Comparison of ENCODE assay signal across 19 mouse cellular contexts in genomic region chr3:146378753-146379152, GRCm38 (mm10). TPM values are rescaled to one million over a fixed set of nuclear protein-coding genes. Genes with fewer than 3 reads are reported as not detected.
A peak's percentile ranks its signal among the peaks of the same experiment; 100 is the strongest.
DNase-seq lines count a peak whose midpoint lies in the region; ATAC-seq lines count a peak whose summit lies in the region.
"Had no signal": no experiment of that assay in that cellular context is flagged by ENCODE, and none has a peak within 500 bp of the region (broad histone marks: within the 10 kb centered on the region; RNA-seq: fewer than 3 reads in every experiment).

No protein-coding gene starts in this region.

- H3K27ac ChIP-seq in kidney, embryonic 14.5 days (ENCODE audit: low read depth, low read length): no peak overlapping the region
- H3K27ac ChIP-seq in liver, embryonic 13.5 days: peak overlapping the region; percentile 94
- no peak overlapping the region for H3K27ac ChIP-seq in liver, embryonic 11.5 days (ENCODE audit: low read depth, low read length)
- H3K27ac ChIP-seq in liver, embryonic 16.5 days (ENCODE audit: low read length): peak overlapping the region; percentile 93
- H3K27ac ChIP-seq: embryonic facial prominence, embryonic 15.5 days; hindbrain, embryonic 14.5 days had no signal

- no peak for ATAC-seq in kidney, embryonic 14.5 days (ENCODE audit: low FRiP score, low TSS enrichment)
- ATAC-seq in liver, embryonic 13.5 days (ENCODE audit: low read depth): no peak
- ATAC-seq in liver, embryonic 11.5 days (replicated peaks; ENCODE audit: low FRiP score): no peak
- ATAC-seq in liver, embryonic 16.5 days (ENCODE audit: low read depth): no peak
- ATAC-seq: forebrain, embryonic 16.5 days had no signal

- H3K27me3 ChIP-seq in kidney, embryonic 14.5 days (ENCODE audit: control insufficient read depth, insufficient read depth, low read length): no peaks in the 10 kb centered on the region
- H3K27me3 ChIP-seq in liver, embryonic 13.5 days: no peaks in the 10 kb centered on the region
- no peaks in the 10 kb centered on the region for H3K27me3 ChIP-seq in liver, embryonic 11.5 days (replicated peaks; ENCODE audit: control insufficient read depth, insufficient read depth, low read length)
- H3K27me3 ChIP-seq in liver, embryonic 16.5 days (ENCODE audit: control insufficient read depth, insufficient read depth, low read depth, low read length): no peaks in the 10 kb centered on the region
- H3K27me3 ChIP-seq: embryonic facial prominence, embryonic 15.5 days had no signal

- intact Hi-C loops in heart, postnatal 36 days (cut with DNase I): no loop called here

- H3K4me2 ChIP-seq in kidney, embryonic 14.5 days (replicated peaks; ENCODE audit: low read depth, low read length): no peak overlapping the region
- H3K4me2 ChIP-seq in liver, embryonic 13.5 days: no peak overlapping the region
- H3K4me2 ChIP-seq in liver, embryonic 11.5 days: no peak overlapping the region
- no peak overlapping the region for H3K4me2 ChIP-seq in liver, embryonic 16.5 days (ENCODE audit: low read depth, low read length)
- H3K4me2 ChIP-seq: embryonic facial prominence, embryonic 15.5 days; hindbrain, embryonic 14.5 days had no signal

- 0 out of 2 replicates have a peak, but pooled peaks cover 4% of the 10 kb centered on the region for H3K4me1 ChIP-seq in kidney, embryonic 14.5 days (ENCODE audit: control insufficient read depth, insufficient read depth, low read length)
- peaks cover 78% of the 10 kb centered on the region for H3K4me1 ChIP-seq in liver, embryonic 13.5 days (replicated peaks)
- peaks cover 29% of the 10 kb centered on the region for H3K4me1 ChIP-seq in liver, embryonic 11.5 days (replicated peaks; ENCODE audit: control insufficient read depth, insufficient read depth, low read length)
- H3K4me1 ChIP-seq in liver, embryonic 16.5 days (ENCODE audit: control insufficient read depth, low read depth, low read length): peaks cover 48% of the 10 kb centered on the region
- H3K4me1 ChIP-seq: embryonic facial prominence, embryonic 15.5 days had no signal

- WGBS in kidney, embryonic 14.5 days: 67% methylated on average over 8 of the region's 8 CpGs
- WGBS in liver, embryonic 13.5 days (ENCODE audit: insufficient replicate concordance): 59% methylated on average over 8 of the region's 8 CpGs
- WGBS in liver, embryonic 11.5 days: 66% methylated on average over 8 of the region's 8 CpGs
- WGBS in liver, embryonic 16.5 days (ENCODE audit: insufficient replicate concordance): 64% methylated on average over 8 of the region's 8 CpGs

- H3K36me3 ChIP-seq in kidney, embryonic 14.5 days (ENCODE audit: control insufficient read depth, insufficient read depth, low read length): no peaks in the 10 kb centered on the region
- H3K36me3 ChIP-seq in liver, embryonic 13.5 days: no peaks in the 10 kb centered on the region
- no peaks in the 10 kb centered on the region for H3K36me3 ChIP-seq in liver, embryonic 11.5 days (ENCODE audit: control insufficient read depth, insufficient read depth, low read length)
- no peaks in the 10 kb centered on the region for H3K36me3 ChIP-seq in liver, embryonic 16.5 days (ENCODE audit: control insufficient read depth, insufficient read depth)
- H3K36me3 ChIP-seq: embryonic facial prominence, embryonic 15.5 days had no signal

- H3K9me3 ChIP-seq in kidney, embryonic 14.5 days (ENCODE audit: control insufficient read depth, low read length): no peaks in the 10 kb centered on the region
- H3K9me3 ChIP-seq in liver, embryonic 13.5 days (replicated peaks): 0 out of 2 replicates have a peak, but pooled peaks cover 6% of the 10 kb centered on the region
- H3K9me3 ChIP-seq in liver, embryonic 11.5 days (ENCODE audit: control insufficient read depth, low read length): no peaks in the 10 kb centered on the region
- no peaks in the 10 kb centered on the region for H3K9me3 ChIP-seq in liver, embryonic 16.5 days (replicated peaks; ENCODE audit: control insufficient read depth, low read length)
- H3K9me3 ChIP-seq: embryonic facial prominence, embryonic 15.5 days had no signal

- no peak overlapping the region for H3K9ac ChIP-seq in kidney, embryonic 14.5 days (ENCODE audit: low read depth, low read length)
- H3K9ac ChIP-seq in liver, embryonic 13.5 days: peak overlapping the region; percentile 16
- H3K9ac ChIP-seq in liver, embryonic 11.5 days (ENCODE audit: low read depth, low read length): no peak overlapping the region
- H3K9ac ChIP-seq in liver, embryonic 16.5 days (ENCODE audit: low read depth, low read length): no peak overlapping the region
- H3K9ac ChIP-seq: embryonic facial prominence, embryonic 15.5 days; hindbrain, embryonic 14.5 days had no signal

- no peak overlapping the region for H3K4me3 ChIP-seq in kidney, embryonic 14.5 days (ENCODE audit: low read length)
- no peak overlapping the region for H3K4me3 ChIP-seq in liver, embryonic 13.5 days (replicated peaks)
- no peak overlapping the region for H3K4me3 ChIP-seq in liver, embryonic 11.5 days (ENCODE audit: low read depth, low read length)
- H3K4me3 ChIP-seq in liver, embryonic 16.5 days (ENCODE audit: low read depth, low read length): no peak overlapping the region
- H3K4me3 ChIP-seq: embryonic facial prominence, embryonic 15.5 days; erythroblast, embryonic 14.5 days had no signal

- DNase-seq in heart, adult 11 months: peak; percentile 61
- no peak for DNase-seq in heart, postnatal 36 days
- DNase-seq in kidney, adult 9 months: peak; percentile 15
- no peak for DNase-seq in liver, embryonic 13.5 days
- no peak for DNase-seq in liver, embryonic 11.5 days (ENCODE audit: low spot score)
- no peak for DNase-seq in frontal cortex, postnatal 10 days (ENCODE audit: low spot score in 2 of 2)
- DNase-seq: adrenal gland, postnatal 10 days; cerebellum, adult 11 months; cerebellum, adult 8-10 months; cerebellum, postnatal 14 days; embryo, embryonic 11 days; gastrocnemius, postnatal 14 days; heart, postnatal 10 days had no signal

RNA-seq across cellular contexts. Expression of gene Ssx2ip, which starts 25.7 kb away (rescaled TPM):
- 10 to 100 TPM; 12.9 to 13.1 TPM for total RNA-seq in heart, postnatal 36 days (2021)
- 14.7 and 25.8 TPM in 2 replicates for polyA plus RNA-seq in kidney, embryonic 14.5 days (2014; fragmentation: Nextera tagmentation; extraction: Ambion mirVana)
- polyA plus RNA-seq in liver, embryonic 13.5 days (2015; fragmentation: Nextera tagmentation; extraction: Ambion mirVana): 105 and 130 TPM in 2 replicates
- 109 and 130 TPM in 2 replicates for polyA plus RNA-seq in liver, embryonic 11.5 days (2014; fragmentation: Nextera tagmentation; extraction: Ambion mirVana)
- polyA plus RNA-seq in liver, embryonic 16.5 days (2015; fragmentation: Nextera tagmentation; extraction: Ambion mirVana): 60.7 and 67.5 TPM in 2 replicates

Comparison
In these comparisons a context has a peak if more than half of its experiments do, and no peak if none do; other contexts are left out.
1. DNase-seq: peak in heart, adult 11 months (single experiment) and kidney, adult 9 months (single experiment); none in heart, postnatal 36 days (0 of 2), liver, embryonic 13.5 days (single experiment), liver, embryonic 11.5 days (single experiment) and frontal cortex, postnatal 10 days (0 of 2).
2. H3K27ac ChIP-seq: peak in liver, embryonic 13.5 days (single experiment) and liver, embryonic 16.5 days (single experiment); none in kidney, embryonic 14.5 days (single experiment) and liver, embryonic 11.5 days (single experiment).